Mouse (Mus musculus) embryonic facial prominence, embryonic 11.5 days (tissue): ENCODE results near the gene Macrod1. TPM values are rescaled to one million over a fixed set of nuclear protein-coding genes. Genes with fewer than 3 reads are reported as not detected.

Experiments used
- ATAC-seq: fragments of 200-750 bp; cut with Nextera tagmentation; replicated peaks from 2 replicates; pipeline ENCODE4 v1.8.0; 2017; ENCODE audit warnings: low read depth; ENCODE audit not compliant: insufficient number of reproducible peaks, low FRiP score, low TSS enrichment
- DNase-seq: peaks from one replicate; pipeline ENCODE4 v3.0.0-alpha.2; 2015; ENCODE audit warnings: low spot score
- H3K27ac ChIP-seq: fragments of 300-500 bp; sonication (generic); replicated peaks from 2 replicates; pipeline ENCODE4 v1.5.1; 2014; ENCODE audit warnings: mild to moderate bottlenecking, low read depth, low read length, control low read depth
- H3K27me3 ChIP-seq: fragments of 300-500 bp; sonication (generic); 2 replicates; pipeline ENCODE4 v1.6.1; 2014; ENCODE audit warnings: mild to moderate bottlenecking, low read length, moderate library complexity, mixed read lengths; ENCODE audit not compliant: control insufficient read depth, insufficient read depth
- H3K36me3 ChIP-seq: fragments of 300-500 bp; sonication (generic); replicated peaks from 2 replicates; pipeline ENCODE4 v1.6.1; 2014; ENCODE audit warnings: low read depth, mild to moderate bottlenecking, low read length, moderate library complexity, mixed read lengths; ENCODE audit not compliant: control insufficient read depth, insufficient read depth
- H3K4me1 ChIP-seq: fragments of 300-500 bp; sonication (generic); 2 replicates; pipeline ENCODE4 v1.6.1; 2014; ENCODE audit warnings: low read length, mixed read lengths; ENCODE audit not compliant: control insufficient read depth, insufficient read depth
- H3K4me2 ChIP-seq: fragments of 300-500 bp; sonication (generic); 2 replicates; pipeline ENCODE4 v1.6.1; 2014; ENCODE audit warnings: low read depth, mild to moderate bottlenecking, control low read depth, low read length, moderate library complexity
- H3K4me3 ChIP-seq: fragments of 300-500 bp; sonication (generic); 2 replicates; pipeline ENCODE4 v1.5.1; 2014; ENCODE audit warnings: low read depth, low read length, control low read depth
- H3K9ac ChIP-seq: fragments of 300-500 bp; sonication (generic); replicated peaks from 2 replicates; pipeline ENCODE4 v1.6.1; 2014; ENCODE audit warnings: mild to moderate bottlenecking, control low read depth, low read length
- H3K9me3 ChIP-seq: fragments of 300-500 bp; sonication (generic); replicated peaks from 2 replicates; pipeline ENCODE4 v1.6.1; 2016; ENCODE audit warnings: mild to moderate bottlenecking, low read length, inconsistent platforms, mixed read lengths; ENCODE audit not compliant: control insufficient read depth
- WGBS: fragments of 180-500 bp; shearing (Covaris S2); extraction: QIAGEN DNeasy Blood & Tissue Kit; methylation state at CpG from one replicate; pipeline ENCODE4 v1.1.7; 2014; 5-methylcytosine and 5-hydroxymethylcytosine counted together
- polyA plus RNA-seq: library from polyadenylated mRNA; unstranded; fragments of >200 nt; fragmentation: Nextera tagmentation; extraction: Ambion mirVana; gene quantifications from 2 replicates; pipeline ENCODE4 v1.2.1, GENCODE M21; 2014

The Macrod1 gene
- polyA plus RNA-seq, 1 experiment from 2014 or later: 6.9 TPM

DNA sequence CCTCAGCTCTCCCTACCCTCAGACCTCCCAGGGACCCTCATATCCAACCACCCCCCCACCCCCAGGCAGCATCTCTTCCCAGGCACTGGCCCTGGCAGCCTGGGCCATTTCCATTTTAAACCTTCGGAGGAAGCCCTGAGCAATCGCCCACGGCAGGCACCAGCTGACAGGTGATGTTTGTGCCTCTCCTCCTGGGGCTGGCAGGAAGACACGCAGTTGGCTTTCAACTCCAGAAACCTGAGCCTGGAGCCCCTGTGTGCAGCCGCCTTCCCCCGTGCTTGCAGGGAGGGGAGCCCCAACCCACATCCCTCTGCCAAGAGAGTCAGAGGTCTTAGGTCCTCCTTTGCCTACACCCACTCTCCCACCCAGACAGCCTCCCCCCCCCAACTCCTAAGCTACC lies 107.6 kb downstream of the Macrod1 start:
- WGBS: 5% methylated on average over 6 of the region's 6 CpGs
- H3K4me3 ChIP-seq: no peak overlapping the region
- H3K9me3 ChIP-seq: no peaks in the 10 kb centered on the region
- DNase-seq (no peak), ATAC-seq (no peak)
- H3K4me1 ChIP-seq: peaks cover 7% of the 10 kb centered on the region
- peak overlapping the region; percentile 100 for H3K4me2 ChIP-seq
- H3K27ac ChIP-seq: no peak overlapping the region
- no peak overlapping the region for H3K9ac ChIP-seq
- no peaks in the 10 kb centered on the region for H3K36me3 ChIP-seq
- peaks cover 46% of the 10 kb centered on the region for H3K27me3 ChIP-seq

DNA sequence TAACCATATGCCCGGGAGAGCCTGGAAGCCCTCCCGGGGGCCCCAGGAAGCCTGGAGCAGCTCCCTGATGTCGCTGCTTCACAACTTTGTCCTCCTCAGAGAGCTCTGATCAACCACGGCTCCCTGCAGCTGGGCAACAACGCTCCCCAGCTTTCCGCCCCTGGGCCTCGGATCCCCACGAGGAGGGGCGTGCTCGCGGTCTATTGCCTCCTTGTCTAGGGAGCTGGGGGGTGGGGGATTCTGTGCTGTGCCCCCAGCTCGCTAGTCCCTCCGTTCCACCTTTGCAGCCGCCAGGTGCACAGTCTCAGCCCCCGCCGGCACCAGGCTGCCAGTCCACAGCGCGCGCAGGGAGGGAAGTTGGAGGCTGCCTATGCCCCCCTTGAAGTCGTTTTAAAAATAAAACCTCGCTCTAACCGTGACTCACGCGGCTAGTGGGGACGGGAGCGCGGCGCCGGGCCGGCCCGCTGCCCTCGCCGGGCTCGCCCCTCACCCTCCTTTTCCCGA lies 108.3 kb downstream of the Macrod1 start:
- Histone ChIP-seq H3K4me2 (peak overlapping the region; percentile 100), H3K4me3 (peak overlapping the region; percentile 62), H3K36me3 (no peaks in the 10 kb centered on the region), H3K27me3 (peaks cover 46% of the 10 kb centered on the region), H3K9me3 (no peaks in the 10 kb centered on the region), H3K27ac (no peak overlapping the region), H3K4me1 (peaks cover 7% of the 10 kb centered on the region), H3K9ac (peak overlapping the region; percentile 72)
- WGBS: under 1% methylated on average over 35 of the region's 35 CpGs
- DNase-seq: no peak
- ATAC-seq: no peak; the same call in 1 of the 2 replicates

DNA sequence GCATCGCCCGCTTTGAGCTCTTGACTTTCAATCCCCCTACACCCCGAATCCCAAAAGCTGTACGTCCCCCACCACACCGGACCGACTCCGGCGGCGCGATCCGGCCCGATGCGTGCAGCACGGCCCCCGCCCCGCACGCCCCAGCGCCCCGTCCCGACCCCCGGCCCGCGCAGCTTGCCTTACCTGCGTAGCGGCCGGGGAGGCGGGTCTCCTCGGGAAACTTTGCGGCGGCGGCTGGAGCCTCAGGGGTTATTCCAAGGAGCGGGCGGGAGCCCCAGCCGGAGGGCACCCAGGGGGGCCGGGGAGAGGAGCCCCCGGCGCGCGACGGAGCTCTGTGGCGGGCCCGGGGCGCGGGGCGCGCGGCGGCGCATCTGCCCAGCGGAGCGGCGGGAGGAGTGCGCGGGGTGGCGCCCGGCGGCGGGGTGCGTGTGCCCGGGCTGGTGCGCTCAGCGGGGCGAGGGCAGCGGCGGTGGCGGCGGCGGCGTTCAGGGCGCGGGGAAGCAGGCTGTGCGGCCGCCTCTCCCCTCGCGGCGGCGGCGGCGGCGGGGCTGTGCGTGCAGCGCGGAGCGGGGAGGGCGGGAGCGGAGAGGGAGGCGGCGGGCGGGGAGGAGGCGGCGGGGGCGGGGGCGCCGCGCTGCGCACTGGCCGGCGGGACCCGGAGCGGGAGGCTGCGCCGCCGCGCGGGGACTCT lies 109.0 kb downstream of the Macrod1 start:
- Histone ChIP-seq H3K36me3 (no peaks in the 10 kb centered on the region), H3K4me1 (peaks cover 6% of the 10 kb centered on the region), H3K4me2 (peak overlapping the region; percentile 100), H3K27me3 (peaks cover 46% of the 10 kb centered on the region), H3K9ac (peak overlapping the region; percentile 72), H3K4me3 (peak overlapping the region; percentile 62), H3K27ac (no peak overlapping the region), H3K9me3 (no peaks in the 10 kb centered on the region)
- ATAC-seq: no peak
- peak; percentile 51 for DNase-seq
- under 1% methylated on average over 79 of the region's 105 CpGs for WGBS

DNA sequence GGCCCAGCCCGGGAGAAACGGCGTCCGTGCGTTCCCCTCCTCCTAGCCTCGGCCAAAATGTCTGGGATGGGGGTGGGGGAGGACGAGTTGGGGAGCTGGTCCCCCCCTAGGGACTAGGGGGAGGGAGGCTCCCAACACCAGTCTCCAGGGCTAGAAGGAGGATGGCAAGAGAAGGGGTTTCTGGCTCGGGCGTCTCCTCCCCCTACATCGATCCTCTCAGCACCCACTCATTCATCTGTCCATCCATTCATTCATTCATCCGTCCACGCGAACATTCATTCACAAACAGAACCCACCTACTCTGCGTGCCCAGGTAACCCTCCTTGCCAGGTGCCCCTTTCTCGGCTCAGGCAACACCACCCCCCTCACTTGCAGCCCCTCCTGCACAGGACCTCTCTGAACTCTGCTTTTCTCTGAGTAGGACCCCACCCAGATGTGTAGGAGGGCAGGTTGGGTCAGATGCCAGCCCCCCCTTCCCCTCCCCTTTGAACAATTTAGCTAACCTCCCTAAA lies 109.6 kb downstream of the Macrod1 start:
- peaks cover 5% of the 10 kb centered on the region for H3K4me1 ChIP-seq
- H3K4me3 ChIP-seq: peak overlapping the region; percentile 62
- H3K36me3 ChIP-seq: no peaks in the 10 kb centered on the region
- ATAC-seq: no peak
- H3K27me3 ChIP-seq: peaks cover 46% of the 10 kb centered on the region
- 4% methylated on average over 14 of the region's 15 CpGs for WGBS
- peak overlapping the region; percentile 72 for H3K9ac ChIP-seq
- no peak for DNase-seq
- H3K27ac ChIP-seq: no peak overlapping the region
- peak overlapping the region; percentile 100 for H3K4me2 ChIP-seq
- no peaks in the 10 kb centered on the region for H3K9me3 ChIP-seq

DNA sequence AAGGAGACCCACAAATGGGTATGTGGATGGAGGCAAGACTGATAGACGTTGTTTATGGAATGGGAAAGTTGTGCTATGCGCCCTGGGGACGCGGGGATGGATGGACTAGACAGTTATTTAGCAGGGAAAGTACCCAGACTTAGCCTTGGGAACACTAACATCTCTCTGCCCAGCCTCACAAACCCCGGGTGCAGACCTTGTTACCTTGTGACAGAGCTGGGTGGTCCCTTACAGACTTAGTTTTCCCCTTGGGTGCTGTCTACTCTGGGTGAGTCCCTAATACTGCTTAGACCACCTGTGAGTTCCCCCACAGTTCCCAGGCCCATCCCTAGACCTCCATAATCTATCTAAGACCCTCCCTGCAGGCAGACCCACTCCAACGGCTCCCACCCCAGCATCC lies 110.2 kb downstream of the Macrod1 start:
- DNase-seq: no peak
- H3K27me3 ChIP-seq: peaks cover 46% of the 10 kb centered on the region
- H3K36me3 ChIP-seq: no peaks in the 10 kb centered on the region
- H3K27ac ChIP-seq: no peak overlapping the region
- no peak overlapping the region for H3K4me2 ChIP-seq
- no peak overlapping the region for H3K4me3 ChIP-seq
- no peak overlapping the region for H3K9ac ChIP-seq
- no peaks in the 10 kb centered on the region for H3K9me3 ChIP-seq
- no peak for ATAC-seq
- H3K4me1 ChIP-seq: peaks cover 9% of the 10 kb centered on the region
- WGBS: 12% methylated on average over 6 of the region's 6 CpGs

DNA sequence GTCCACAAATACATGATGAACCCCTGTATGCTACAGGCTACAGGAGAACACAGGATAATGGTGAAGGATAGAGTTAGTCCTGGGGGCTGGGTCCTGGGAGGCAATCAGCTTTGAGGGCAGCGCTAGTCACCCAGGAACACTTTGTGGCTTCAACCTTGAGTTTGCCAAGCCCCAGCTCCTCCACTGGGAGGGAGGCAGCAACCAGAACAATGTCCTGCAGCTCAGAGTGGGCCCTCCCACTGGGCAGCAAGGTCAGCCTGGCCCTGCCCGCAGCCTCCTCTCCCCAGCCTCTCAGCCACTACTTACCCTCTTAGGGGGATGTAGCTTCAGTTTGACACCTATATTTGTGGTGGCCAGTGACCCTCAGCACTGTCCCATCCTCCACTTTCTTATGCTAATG lies 111.8 kb downstream of the Macrod1 start:
- peaks cover 14% of the 10 kb centered on the region for H3K4me1 ChIP-seq
- ATAC-seq (no peak), DNase-seq (no peak)
- no peak overlapping the region for H3K4me3 ChIP-seq
- H3K36me3 ChIP-seq: no peaks in the 10 kb centered on the region
- H3K4me2 ChIP-seq: no peak overlapping the region
- H3K27me3 ChIP-seq: peaks cover 42% of the 10 kb centered on the region
- H3K27ac ChIP-seq: no peak overlapping the region
- no peaks in the 10 kb centered on the region for H3K9me3 ChIP-seq
- H3K9ac ChIP-seq: no peak overlapping the region
- 60% methylated on average over 2 of the region's 2 CpGs for WGBS

DNA sequence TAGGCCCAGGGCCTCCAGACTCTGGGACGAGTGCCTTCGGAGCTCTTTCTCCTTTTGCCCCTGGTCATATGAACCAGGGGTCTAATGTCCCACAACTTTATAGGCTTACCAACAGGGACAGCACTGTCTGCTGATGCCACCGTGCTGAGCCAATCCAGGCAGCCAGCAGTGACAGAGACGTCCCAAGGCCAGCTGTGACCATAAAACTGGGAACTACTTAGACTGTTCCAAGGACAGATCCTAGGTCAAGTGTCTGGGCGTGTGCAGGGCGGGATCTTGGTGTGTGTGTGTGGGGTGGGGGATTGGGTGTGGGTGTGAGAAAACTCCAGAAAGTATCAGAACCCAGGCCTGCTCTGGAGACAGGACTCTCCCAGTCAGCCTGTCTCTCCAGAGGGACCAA lies 114.3 kb downstream of the Macrod1 start:
- Histone ChIP-seq H3K4me3 (no peak overlapping the region), H3K27me3 (peaks cover 20% of the 10 kb centered on the region), H3K4me2 (no peak overlapping the region), H3K9ac (no peak overlapping the region), H3K9me3 (no peaks in the 10 kb centered on the region), H3K4me1 (peaks cover 9% of the 10 kb centered on the region; the same call in 1 of the 2 replicates), H3K27ac (no peak overlapping the region), H3K36me3 (no peaks in the 10 kb centered on the region)
- DNase-seq: no peak
- WGBS: 66% methylated on average over 6 of the region's 6 CpGs
- no peak for ATAC-seq

DNA sequence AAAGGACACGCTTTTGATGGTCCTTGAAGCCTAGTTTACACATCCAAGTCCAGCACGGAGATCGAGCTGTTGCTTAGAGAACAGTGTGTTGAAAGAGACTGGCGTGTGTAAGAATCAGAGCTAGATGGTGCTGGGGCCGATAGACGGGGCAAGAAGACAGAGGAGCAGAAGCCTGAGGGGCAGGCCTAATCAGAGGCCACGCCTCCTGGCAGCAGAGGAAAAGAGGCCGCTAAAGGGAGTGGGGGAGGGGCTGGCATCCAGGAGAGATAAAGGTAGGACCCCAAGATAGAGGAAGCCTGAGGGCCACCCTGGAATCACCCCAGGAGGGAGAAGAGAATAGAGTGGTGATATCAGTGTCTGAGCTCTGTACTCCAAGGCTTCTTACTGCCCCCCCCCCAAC lies 114.8 kb downstream of the Macrod1 start:
- peak; percentile 12; the same call in 1 of the 2 replicates for ATAC-seq
- Histone ChIP-seq H3K4me3 (no peak overlapping the region), H3K27me3 (peaks cover 15% of the 10 kb centered on the region), H3K4me1 (peaks cover 11% of the 10 kb centered on the region; the same call in 1 of the 2 replicates), H3K27ac (no peak overlapping the region), H3K9me3 (no peaks in the 10 kb centered on the region), H3K4me2 (no peak overlapping the region), H3K36me3 (no peaks in the 10 kb centered on the region), H3K9ac (no peak overlapping the region; the same call in 1 of the 2 replicates)
- WGBS: 7% methylated on average over 8 of the region's 8 CpGs
- DNase-seq: peak; percentile 39
